Mouse (Mus musculus): ENCODE results near the gene Alkbh6.

The Alkbh6 gene

DNA sequence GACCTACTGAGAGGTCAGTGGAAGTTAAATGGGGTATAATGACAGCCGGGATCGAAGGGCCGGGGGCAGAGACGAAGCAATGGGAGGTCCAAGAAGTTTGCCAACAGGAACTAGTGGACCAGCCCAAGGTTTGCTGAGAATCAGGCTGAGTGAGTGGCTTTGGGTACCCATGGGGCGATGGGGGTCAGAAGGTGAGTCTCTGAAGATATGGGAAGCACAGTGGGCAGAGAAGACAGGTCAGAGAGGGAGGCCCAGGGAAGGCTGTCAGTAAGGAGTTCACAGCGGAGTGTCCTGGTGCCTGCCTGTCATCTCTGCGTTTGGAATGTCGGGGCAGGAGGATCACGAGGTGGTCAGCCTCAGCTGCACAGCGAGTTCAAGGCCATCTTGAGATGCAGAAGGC lies 19.9 kb downstream of the Alkbh6 start:
- DNase-seq (ENCODE audit: low spot score): no peak

DNA sequence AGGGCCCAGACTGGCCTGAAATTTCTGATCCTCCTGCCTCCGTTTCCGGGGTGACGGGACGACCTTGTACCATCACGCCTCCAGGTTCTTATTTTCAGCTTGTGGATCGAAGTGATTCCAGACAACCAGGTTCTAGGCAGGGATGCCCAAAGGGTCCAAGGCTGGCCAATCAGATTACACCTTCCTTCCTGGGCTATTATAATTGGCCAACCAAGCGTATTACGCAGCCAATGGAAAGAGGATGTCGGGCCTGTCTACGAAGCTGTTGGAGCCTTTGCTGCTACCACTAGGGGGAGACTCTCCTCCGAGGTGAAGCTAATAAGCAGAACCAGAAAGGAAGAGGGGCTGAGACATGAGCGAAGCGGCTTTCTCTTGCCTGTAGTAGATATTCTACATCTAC lies 23.4 kb downstream of the Alkbh6 start:
- DNase-seq (ENCODE audit: low spot score): peak; percentile 71

DNA sequence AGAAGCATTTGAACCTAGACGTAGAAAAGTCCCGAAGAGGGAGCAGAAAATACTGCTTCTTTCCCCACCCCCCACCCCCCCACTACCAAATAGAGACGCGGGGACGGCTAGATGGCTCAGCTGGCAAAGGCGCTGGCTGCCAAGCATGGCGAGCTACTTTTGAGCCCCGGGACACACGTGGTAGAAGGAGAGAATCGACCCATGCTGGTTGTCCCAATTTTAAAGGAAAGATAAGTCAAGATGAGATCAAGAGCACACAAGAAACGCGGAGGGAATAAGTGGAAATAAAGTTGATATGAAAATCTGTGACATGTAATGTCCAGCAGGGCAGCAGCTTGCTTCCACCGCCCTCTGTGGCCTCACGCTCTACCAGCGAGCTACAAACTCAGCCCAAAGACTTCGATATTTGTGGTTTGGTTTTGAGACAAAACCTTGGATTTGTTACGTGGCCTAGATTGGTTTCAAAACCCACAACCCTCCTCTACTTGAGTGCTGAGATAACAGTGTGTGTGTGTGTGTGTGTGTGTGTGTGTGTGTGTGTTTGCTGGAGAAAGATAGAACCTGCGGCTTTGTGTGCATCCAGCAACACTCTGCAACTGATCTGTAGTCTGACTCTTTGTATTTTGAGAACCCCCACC lies 24.2 kb downstream of the Alkbh6 start:
- DNase-seq (ENCODE audit: low spot score): no peak

DNA sequence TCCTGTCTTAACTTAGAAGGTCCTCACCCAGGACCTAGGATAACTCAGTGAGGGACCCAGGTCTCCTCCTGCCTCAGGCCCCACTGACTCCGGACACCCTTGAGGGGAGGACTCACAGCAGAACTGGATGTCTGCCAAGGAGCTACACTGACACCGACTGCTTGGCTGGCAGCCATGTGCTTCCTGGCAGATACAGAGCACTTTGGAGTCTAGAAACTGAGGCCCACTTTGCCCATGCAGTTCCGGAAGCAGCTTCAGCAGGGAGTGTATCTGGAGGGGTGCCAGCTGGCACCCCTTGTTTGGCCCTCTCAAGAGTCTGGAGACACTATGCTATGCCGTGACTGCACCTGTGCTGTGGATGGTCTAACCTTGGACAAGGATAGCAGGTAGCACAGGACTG lies 24.9 kb downstream of the Alkbh6 start:
- DNase-seq (ENCODE audit: low spot score): no peak

DNA sequence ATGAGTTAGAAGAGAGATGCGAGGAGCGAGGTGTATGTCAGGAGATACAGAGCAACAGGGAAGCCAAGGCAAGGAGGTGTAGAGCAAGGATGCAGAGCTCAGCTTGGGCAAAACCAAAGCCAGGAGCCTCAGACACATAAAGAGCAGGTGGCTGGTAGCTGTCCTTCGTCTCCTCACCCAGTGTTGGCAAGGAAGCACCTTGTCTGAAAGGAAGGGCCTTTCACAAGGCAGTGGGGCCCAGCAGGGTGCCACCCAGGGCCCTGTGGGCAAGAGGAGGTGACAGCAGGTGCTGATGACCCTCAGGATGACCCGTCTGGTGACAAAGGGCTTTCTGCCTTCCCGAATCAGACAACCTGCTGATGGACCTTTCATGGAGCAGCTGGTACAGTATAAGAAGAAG lies 26.0 kb downstream of the Alkbh6 start:
- no peak for DNase-seq (ENCODE audit: low spot score)

DNA sequence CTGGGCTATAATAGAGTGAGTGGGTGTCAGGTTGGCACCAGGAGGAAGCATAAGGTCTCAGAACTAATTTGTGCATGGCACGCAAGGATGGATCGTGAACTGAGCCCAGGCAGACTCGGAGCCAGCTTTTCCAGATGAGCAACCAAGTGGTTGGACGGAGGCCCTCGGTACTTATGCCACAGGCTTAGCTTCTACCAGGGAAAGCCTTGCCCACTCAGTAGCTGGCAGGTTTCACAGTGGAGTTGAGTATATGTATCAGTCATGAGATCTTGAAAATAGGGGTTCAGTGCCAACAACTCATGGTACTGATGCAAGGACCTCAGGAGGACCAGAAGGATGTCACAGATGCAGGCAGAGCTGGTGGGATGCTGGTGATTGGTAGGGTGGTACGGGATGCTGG lies 27.2 kb downstream of the Alkbh6 start:
- no peak for DNase-seq (ENCODE audit: low spot score)

DNA sequence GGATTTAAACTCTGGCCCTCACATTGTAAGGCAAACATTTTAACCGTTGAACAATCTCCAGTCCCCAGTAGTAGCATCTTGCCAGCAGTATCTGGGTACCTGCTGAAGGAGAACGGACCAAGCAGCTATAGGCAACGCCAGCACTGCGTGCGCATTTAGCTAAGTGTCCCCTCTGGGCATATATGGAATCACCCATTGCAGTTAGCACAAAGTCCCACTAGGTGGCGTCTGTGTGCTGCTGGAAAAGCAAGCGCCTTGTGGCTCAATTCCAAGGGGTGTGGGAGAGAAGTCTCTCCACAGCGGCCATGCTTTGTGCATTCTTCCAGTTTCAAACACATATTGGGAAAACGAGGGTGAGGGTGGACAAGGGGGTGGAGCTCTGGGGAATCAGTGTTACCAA lies 27.9 kb downstream of the Alkbh6 start:
- DNase-seq (ENCODE audit: low spot score): peak; percentile 66

DNA sequence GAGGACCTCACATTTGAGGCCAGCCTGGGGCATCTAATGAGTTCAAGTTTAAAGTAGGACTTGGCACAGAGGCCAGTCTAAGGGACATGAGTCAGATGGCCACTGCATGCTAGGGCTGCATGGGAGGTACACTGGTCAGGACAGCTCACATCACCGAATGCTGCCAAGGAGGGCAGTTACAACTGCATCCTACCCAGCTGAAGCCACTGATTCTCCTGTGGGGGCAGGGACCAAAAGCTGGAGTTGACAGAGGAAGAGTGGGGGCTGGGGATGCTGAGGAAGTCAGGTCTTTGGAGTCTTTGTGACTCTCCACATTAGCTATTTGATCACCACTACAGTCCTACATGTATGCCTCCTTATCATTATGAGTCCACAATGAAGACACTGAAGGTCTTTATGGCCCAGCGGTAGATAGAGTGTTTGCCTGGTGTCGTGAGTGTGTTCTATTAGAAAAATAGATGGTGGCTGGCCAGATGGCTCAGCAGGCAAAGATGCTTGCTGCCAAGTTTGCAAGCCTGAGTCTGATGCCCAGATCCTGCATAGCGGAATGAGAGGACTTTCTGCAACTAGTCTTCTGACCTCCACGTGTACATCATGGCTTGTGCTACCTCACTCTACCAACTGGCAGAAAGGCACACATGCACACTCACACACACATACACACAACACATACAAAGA lies 31.1 kb downstream of the Alkbh6 start:
- no peak for DNase-seq (ENCODE audit: low spot score)

DNA sequence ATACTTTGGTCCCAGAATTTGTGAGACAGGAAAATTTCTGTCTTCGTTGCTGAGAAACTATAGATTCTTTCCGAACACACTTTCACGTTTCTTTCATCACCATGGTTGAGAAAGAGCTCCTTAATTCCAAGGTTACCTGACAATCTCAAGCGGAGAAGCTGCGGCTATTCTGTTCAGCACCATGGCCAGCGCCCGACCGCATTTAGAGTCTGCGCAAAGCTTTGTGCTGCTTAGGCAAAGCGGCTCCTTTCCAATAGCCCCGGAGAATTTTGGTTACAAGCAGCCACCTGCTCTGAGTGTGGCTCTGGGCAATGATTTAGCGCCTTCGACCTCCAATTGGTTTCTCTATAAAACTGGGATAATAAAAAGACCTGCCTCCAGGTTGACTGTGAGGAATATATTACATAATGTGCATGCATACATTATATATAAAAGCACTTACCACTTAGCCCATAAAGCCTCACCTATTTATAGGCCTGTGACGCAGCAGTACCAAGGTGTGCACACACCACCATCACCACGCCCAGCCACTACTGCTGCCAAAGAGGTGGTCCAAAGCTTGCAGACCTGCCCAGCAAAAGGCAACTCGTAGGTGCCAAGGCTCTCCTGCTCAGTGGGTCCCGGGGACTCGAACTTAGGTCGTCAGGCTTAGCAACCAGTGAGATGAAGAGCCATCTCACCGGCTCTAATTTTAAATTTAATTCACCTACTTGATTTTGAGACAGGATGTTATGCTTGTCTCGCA lies 38.3 kb downstream of the Alkbh6 start:
- peak; percentile 35 for DNase-seq (ENCODE audit: low spot score)

DNA sequence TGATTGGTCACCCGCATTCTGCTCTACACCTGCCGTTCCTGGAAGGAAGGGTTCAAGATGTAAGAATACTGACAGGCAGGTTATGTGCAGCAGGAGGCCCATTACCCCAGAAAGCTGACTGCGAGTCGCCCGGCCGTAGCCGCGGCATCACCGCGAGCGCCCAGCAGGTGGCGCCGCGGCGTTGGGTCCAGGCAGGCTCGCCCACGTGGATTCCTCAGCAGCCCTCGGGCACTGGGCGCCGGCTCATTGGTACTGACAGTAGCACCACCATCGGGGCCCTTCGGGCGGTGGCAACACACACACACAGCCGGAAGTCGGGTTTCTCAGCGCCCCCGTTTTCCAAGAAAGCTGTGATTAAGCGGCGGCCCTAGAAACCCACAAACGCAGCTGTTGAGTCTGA lies 39.3 kb downstream of the Alkbh6 start:
- peak; percentile 23 for DNase-seq (ENCODE audit: low spot score)

DNA sequence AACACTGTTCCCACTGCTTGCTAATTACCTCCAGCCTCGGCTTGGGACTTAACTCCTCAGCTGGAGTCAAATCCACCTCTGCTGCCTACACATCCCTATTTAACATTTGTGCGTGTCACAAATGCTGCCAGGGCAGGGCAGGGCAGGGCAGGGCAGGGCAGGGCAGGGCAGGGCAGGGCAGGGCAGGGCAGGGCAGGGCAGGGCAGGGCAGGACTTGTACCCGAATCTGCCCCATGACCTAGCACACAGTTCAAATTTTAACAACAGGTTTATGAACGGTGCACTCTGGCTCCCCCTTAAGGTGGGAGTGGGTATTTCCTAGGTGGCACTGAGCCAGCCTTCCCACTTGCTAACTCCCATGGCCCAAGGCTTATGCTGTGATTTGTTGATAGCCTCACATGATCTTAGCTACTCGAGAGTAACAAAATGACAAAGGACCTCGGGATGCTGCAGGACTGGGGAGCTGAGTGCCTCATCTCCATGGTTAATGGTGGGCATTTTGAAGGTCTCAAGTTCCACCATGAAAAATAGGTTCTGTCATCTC lies 44.8 kb downstream of the Alkbh6 start:
- peak; percentile 11 for DNase-seq (ENCODE audit: low spot score)

DNA sequence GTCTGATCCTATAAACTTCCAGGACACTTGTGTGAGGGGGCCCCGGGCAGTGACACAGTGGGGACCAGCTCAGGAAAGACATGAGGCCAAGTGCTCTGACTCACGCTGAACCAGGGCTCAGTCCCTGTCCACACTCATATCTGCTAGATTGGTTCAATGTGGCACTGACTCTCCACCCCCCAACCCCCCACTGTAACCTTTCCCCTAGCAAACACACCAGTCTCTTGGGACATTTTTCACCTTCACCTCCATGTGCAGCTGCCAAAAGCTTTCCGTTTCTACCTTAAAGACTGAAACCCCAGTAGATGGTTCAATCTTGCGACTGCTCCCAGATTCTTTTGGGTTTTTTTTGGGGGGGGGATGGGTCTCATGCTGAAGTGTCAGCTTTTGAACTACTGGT lies 45.5 kb downstream of the Alkbh6 start:
- DNase-seq (ENCODE audit: low spot score): no peak

DNA sequence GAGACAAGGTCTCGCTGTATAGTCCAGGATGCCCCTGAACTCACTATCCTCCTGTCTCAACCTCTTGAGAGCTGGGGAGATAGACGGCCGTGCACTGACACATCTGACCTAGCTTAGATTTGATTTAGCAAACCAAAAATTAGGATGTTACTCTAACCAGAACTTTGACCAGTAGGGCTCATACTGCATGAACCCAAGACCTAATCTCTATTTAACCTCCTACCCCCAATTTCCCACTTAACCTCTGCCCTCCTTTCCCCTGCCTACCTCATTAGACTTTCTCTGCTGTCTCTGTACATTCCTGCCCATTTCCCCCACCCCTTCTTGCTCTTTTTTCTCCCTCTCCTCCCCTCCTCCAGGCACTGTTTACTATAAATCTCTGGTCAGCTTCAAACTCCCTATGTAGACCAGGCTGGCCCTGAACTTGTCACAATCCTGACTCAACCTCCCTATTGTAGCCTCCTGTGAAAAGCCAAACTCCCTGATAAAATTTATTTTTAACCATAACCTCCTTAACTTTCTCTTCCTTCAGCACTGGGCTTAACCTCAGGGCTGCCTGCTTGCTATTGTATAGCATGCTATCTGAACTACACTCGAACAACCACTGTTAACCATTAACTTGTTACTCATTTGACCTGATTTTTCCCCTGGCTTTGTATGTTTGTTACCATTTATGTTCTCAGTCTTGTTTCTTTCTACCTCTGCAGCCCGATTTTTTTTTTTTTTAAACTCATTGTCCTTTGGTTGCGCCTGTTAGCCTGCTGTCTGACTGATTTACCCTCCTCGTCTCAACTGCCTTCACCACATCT lies 50.1 kb downstream of the Alkbh6 start:
- DNase-seq (ENCODE audit: low spot score): peak; percentile 65

DNA sequence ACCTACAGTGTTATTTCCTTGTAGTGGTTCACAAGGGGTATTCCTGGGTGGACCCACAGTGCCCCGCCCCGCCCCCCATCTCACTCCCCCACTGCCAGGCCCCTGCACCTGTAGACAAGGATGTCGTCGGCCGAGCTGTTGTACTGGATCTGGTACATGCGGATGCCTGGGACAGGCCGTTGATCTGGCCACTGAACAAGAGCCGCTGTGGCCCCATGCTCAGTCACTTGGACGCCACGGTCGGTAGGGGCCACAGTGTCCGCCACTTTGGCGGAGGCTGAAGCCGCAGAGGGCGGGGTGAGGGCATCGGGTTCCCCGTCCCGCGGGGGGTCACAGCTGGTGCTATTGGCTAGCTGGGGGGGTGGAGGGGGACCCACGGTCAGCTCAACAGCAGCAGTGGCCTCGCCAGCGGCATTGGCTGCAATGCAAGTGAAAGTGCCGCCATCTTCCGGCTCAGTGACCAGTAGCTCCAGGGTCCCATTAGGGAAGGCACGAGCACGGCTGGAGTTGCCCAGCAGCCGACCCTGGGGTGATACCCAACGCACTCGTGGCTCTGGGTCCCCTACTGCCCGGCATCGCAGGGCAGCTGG lies 50.9 kb downstream of the Alkbh6 start:
- DNase-seq (ENCODE audit: low spot score): peak; percentile 19

DNA sequence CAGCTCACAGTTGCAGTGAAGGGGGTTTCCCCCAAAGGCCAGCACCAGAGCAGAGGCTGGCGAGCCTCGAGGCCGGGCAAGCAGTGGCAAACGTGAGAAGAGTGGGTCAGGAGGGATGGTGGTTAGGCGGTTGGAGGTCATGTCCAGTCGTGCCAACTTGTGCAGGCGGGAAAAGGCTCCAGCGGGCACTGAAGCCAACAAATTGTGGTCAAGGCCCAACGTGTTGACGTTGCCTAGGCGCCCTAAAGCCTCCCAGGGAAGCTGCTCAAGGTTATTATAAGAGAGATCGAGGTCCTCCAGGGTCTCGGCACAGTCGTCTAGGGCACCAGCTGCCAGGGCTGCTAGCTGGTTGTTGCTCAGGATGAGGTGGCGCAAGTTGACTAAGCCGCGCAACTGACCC lies 51.5 kb downstream of the Alkbh6 start:
- DNase-seq (ENCODE audit: low spot score): no peak

DNA sequence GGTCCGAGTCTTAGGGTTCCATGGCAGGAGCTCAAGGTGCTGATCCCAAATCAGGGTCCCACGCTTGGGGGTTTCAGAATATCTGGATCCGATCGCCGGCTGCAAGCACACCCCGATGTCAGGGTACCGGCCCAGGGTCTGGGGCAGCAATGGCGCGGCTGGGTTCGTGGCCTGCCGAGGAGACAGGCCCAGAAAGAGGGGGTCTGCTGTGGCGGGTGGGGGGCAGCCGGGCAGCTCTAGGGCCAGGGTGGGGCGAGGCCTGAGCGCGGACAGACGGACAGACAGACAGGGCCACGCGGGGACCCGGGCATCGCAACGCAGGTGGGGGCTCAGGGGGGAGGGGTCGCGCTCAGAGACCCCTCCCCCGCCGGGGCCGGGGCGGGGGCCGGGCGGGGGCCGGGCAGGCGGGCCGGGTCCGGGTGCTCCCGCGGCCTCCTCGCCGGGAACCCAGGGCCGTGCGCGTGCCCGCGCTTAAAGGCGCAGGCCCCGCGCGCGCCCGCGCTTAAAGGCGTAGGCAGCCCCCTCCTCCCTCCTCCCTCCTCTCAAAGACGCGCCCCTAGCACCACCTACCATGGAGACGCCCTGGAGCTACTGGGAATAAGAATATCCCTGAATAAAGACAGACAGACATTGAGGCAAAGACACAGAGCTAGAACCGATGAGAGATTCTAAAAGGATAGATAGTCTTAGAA lies 54.3 kb downstream of the Alkbh6 start, which contains the start of gene Lrfn3:
TSS of gene Lrfn3 (minus strand) at position 121 of the 692 bp plus-strand sequence.
- DNase-seq (ENCODE audit: low spot score): peak; percentile 61

DNA sequence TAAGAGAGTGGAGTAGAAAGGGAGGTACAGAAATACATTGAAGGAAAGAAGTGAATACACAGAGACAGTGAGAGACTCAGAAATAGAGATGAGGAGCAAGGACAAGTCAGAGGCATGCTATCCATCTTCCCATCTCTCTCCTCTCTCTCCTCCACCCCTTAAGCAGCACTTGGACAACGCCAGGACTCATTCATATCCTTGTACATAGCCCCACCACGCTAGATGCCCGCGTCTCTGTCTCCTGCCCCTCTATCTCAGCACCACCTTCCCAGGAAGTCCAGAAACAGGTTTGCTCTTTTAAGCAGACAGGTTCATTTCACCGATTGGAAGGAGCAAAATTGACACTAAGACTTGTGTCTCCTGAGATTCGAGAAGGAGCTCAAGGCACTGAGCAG lies 54.8 kb downstream of the Alkbh6 start:
- no peak for DNase-seq (ENCODE audit: low spot score)

Data from yolk sac, embryonic 10.5 days (tissue).